Mouse (Mus musculus): Measurements from ENCODE around the gene Cep85l. TPM values are rescaled to one million over a fixed set of nuclear protein-coding genes. Genes with fewer than 3 reads are reported as not detected.

Cep85l gene
- polyA plus RNA-seq, 1 experiment, result 7.8 TPM

DNA sequence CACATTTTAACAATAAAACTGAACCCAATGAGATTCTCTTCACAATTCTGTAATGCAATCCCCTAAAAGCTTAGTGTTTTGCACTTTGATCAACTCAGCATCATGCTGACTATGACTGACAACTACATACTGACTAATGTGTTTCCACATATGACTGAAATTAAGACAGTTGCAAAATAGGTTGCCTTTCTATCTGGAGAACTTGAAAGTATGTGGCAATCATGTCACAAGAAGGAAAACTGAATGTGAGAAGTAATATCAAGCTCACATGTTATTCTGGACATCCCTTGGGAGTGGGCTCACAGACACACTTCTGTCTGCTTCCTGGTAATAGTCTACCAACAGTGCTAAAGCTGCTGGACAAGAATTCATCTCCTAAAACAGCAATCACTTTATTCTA lies 94.6 kb downstream of the Cep85l start:
- TF ChIP-seq CTCF (IDR thresholded peaks at IDR 0.05; ENCODE audit: extremely low read depth, insufficient read depth, low read length), result no peak
- TF ChIP-seq POLR2A (IDR thresholded peaks at IDR 0.05; ENCODE audit: extremely low read depth, insufficient read depth, low read length), result no peak

DNA sequence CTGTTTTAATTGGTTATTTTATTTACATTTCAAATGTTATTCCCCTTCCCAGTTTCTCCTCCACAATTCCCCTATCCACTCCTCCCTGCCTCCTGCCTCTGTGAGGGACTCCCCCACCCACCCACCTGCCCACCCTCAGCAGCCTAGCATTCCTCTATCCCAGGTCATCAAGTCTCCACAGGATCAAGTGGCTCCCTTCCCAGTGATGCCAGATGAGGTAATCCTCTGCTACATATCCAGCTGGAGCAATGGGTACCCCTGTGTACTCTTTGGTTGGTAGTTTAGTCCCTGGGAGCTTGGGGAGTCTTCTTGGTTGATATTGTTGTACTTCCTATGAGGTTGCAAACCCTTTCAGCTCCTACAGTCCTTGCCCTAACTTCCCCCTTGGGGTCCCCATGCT lies 107.5 kb downstream of the Cep85l start:
- H3K4me1 ChIP-seq (ENCODE audit: control insufficient read depth, insufficient read depth, low read length), result no peaks in the 10 kb centered on the region
- H3K4me3 ChIP-seq (ENCODE audit: insufficient read depth, low read length), result no peak overlapping the region
- H3K27ac ChIP-seq (ENCODE audit: insufficient read depth, low read length), result no peak overlapping the region
- TF ChIP-seq CTCF (IDR thresholded peaks at IDR 0.05; ENCODE audit: extremely low read depth, insufficient read depth, low read length), result no peak
- TF ChIP-seq POLR2A (IDR thresholded peaks at IDR 0.05; ENCODE audit: extremely low read depth, insufficient read depth, low read length), result no peak

More for the DNA sequence above, 94.6 kb downstream of the Cep85l start:
- Histone ChIP-seq H3K4me1 (ENCODE audit: control insufficient read depth, insufficient read depth, low read length) (no peaks in the 10 kb centered on the region), H3K27ac (ENCODE audit: insufficient read depth, low read length) (no peak overlapping the region), H3K4me3 (ENCODE audit: insufficient read depth, low read length) (no peak overlapping the region)

DNA sequence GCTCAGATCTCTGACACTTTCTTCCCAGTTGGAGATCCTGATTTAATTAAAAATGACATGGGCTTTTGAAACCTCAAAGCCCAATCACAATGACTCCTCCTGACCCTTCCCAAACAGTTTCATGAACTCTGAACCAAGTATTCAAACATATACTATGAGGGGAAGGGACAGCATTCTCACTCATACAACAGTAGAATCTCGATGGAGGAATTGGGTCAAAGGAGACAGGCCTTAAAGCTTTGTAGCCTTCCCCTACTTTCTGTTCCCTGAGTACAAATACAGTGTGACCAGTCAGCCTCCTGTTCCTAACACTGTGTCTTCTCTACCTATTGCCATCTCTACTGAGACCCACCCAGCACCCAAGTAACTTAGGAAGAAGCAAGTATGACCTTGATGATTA lies 117.7 kb downstream of the Cep85l start:
- no peak overlapping the region for H3K4me3 ChIP-seq (ENCODE audit: insufficient read depth, low read length)
- H3K4me1 ChIP-seq (ENCODE audit: control insufficient read depth, insufficient read depth, low read length), result no peaks in the 10 kb centered on the region
- H3K27ac ChIP-seq (ENCODE audit: insufficient read depth, low read length), result no peak overlapping the region
- TF ChIP-seq POLR2A (IDR thresholded peaks at IDR 0.05; ENCODE audit: extremely low read depth, insufficient read depth, low read length) (no peak), CTCF (IDR thresholded peaks at IDR 0.05; ENCODE audit: extremely low read depth, insufficient read depth, low read length) (no peak)

DNA sequence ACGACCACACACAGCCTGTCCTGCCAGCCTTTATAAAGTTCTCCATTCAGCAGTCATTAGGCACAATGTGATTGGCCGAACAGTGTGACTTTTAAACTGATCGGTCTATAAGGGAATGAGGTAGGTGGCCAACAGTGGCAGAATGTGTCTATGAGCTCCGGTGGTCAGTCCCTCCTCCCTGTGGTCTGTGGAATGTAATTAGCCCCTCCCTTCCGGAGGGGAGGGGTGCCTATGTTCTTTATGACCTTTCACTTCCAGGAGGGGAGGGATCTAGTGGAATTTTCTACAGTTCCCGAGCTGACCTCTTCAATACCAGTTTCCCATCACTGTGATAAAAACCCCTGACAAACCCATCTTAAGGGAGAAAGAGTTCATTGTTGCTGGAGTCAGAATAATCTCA lies 144.4 kb downstream of the Cep85l start:
- H3K4me3 ChIP-seq (ENCODE audit: insufficient read depth, low read length), result no peak overlapping the region
- no peaks in the 10 kb centered on the region for H3K4me1 ChIP-seq (ENCODE audit: control insufficient read depth, insufficient read depth, low read length)
- TF ChIP-seq CTCF (IDR thresholded peaks at IDR 0.05; ENCODE audit: extremely low read depth, insufficient read depth, low read length) (no peak), POLR2A (IDR thresholded peaks at IDR 0.05; ENCODE audit: extremely low read depth, insufficient read depth, low read length) (no peak)
- H3K27ac ChIP-seq (ENCODE audit: insufficient read depth, low read length), result no peak overlapping the region

DNA sequence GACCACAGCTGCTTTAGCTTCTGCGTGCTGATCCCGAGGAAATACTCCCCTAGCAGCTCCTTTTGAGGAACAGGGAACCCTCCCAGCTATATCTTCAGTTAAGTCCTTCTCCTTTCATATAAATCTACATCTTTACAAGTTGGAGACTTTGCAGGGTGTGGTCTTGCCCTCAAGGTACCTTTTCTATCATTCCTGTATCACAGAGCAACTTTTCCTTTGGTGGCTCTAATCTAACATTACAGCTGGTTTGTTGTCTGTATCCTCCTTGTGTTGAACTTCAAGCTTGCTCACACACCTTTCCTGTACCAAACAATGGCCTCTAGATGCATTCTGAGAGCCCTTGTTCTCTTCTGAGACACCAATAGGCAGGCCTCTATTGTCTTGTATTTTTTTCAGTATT lies 145.1 kb downstream of the Cep85l start:
- no peak for TF ChIP-seq POLR2A (IDR thresholded peaks at IDR 0.05; ENCODE audit: extremely low read depth, insufficient read depth, low read length)
- no peak for TF ChIP-seq CTCF (IDR thresholded peaks at IDR 0.05; ENCODE audit: extremely low read depth, insufficient read depth, low read length)
- Histone ChIP-seq H3K4me3 (ENCODE audit: insufficient read depth, low read length) (no peak overlapping the region), H3K4me1 (ENCODE audit: control insufficient read depth, insufficient read depth, low read length) (no peaks in the 10 kb centered on the region), H3K27ac (ENCODE audit: insufficient read depth, low read length) (no peak overlapping the region)

DNA sequence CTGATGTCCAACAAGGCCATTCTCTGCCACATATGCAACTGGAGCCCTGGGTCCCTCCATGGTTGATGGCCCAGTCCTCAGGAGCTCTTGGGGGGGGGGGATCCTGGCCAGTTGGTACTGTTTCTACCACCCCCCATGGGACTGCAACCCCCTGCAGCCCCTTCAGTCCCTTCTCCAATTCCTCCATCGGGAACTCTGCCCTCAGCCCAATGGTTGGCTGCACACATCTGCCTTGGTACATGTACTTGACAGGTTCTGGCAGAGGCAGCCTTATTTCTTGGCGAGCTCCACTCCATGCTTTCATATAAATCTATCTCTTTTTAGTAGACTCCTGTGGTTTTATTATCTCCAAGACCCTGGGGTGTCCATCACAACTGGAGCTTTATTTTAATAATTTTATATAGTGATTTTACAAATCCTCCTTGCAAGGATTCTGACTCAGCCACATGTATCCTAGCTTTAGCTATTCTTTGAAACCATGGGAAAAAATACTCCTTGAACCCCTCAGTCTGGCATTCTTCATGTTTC lies 145.6 kb downstream of the Cep85l start:
- no peak overlapping the region for H3K27ac ChIP-seq (ENCODE audit: insufficient read depth, low read length)

DNA sequence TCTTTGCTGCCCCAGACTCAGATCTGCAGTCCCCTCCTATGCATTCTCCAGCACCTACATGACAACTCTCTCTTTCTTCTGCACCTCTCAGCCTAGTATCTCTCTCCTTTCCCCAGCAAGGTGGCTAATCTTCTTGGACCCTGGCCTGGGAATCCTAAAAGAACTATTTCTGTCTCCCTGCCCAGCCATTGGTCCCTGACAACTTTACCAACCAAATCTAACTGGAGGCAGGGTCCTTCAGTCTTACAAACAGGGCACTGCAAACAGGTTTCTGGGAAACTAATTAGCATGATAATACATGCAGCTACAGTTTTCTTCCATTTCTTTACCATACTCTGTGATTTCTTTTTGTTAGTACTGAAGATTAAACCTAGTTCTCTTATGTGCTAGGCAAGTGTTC lies 148.9 kb downstream of the Cep85l start:
- no peaks in the 10 kb centered on the region for H3K4me1 ChIP-seq (ENCODE audit: control insufficient read depth, insufficient read depth, low read length)
- TF ChIP-seq POLR2A (IDR thresholded peaks at IDR 0.05; ENCODE audit: extremely low read depth, insufficient read depth, low read length) (no peak), CTCF (IDR thresholded peaks at IDR 0.05; ENCODE audit: extremely low read depth, insufficient read depth, low read length) (no peak)
- no peak overlapping the region for H3K4me3 ChIP-seq (ENCODE audit: insufficient read depth, low read length)
- H3K27ac ChIP-seq (ENCODE audit: insufficient read depth, low read length), result no peak overlapping the region

More for the DNA sequence above, 145.6 kb downstream of the Cep85l start:
- Histone ChIP-seq H3K4me1 (ENCODE audit: control insufficient read depth, insufficient read depth, low read length) (no peaks in the 10 kb centered on the region), H3K4me3 (ENCODE audit: insufficient read depth, low read length) (no peak overlapping the region)
- TF ChIP-seq POLR2A (IDR thresholded peaks at IDR 0.05; ENCODE audit: extremely low read depth, insufficient read depth, low read length) (no peak), CTCF (IDR thresholded peaks at IDR 0.05; ENCODE audit: extremely low read depth, insufficient read depth, low read length) (no peak)

DNA sequence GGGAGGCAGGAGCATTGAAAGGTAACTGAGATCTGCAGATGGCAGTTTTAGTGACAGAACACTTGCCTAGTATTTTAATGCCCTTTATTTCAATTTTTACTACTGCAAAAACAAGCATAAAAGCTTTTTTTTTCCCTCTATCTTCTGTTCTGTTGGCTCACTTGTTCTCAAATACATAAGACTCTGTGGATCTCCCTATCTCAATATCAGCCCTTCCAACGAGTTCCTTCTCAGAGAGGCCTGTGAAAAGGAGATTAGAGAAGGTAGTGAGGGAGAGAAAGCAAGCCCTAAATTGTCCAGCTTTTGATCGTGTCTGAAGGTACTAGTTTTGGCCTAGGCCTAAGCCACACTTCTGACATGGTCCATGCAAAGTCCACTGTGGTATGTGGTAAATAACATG lies 150.6 kb downstream of the Cep85l start:
- no peak overlapping the region for H3K27ac ChIP-seq (ENCODE audit: insufficient read depth, low read length)
- TF ChIP-seq POLR2A (IDR thresholded peaks at IDR 0.05; ENCODE audit: extremely low read depth, insufficient read depth, low read length), result no peak
- no peak for TF ChIP-seq CTCF (IDR thresholded peaks at IDR 0.05; ENCODE audit: extremely low read depth, insufficient read depth, low read length)
- no peaks in the 10 kb centered on the region for H3K4me1 ChIP-seq (ENCODE audit: control insufficient read depth, insufficient read depth, low read length)
- H3K4me3 ChIP-seq (ENCODE audit: insufficient read depth, low read length), result no peak overlapping the region

Other genes starting within 250 kb of the Cep85l start
- gene Pln, start 42.3 kb downstream of the Cep85l start, polyA plus RNA-seq (2012; rRNA removed), result 3.2 and 3.3 TPM in 2 replicates
- 16.8 and 17.0 TPM in 2 replicates for gene Asf1a, start 216.8 kb upstream of the Cep85l start, polyA plus RNA-seq (2012; rRNA removed)

Data from cortical plate, adult 2 months (tissue).